Mouse (Mus musculus) megakaryocyte-erythroid progenitor cell, adult 5-6 weeks (primary cell): ENCODE results near the gene Prkcg. TPM values are rescaled to one million over a fixed set of nuclear protein-coding genes. Genes with fewer than 3 reads are reported as not detected.

Source experiments
- ATAC-seq: replicated peaks from 2 replicates; pipeline ENCODE4 v1.8.0; 2016; ENCODE audit warnings: mild to moderate bottlenecking, inconsistent platforms; ENCODE audit not compliant: severe bottlenecking, poor library complexity, low FRiP score, low TSS enrichment
- total RNA-seq, 2 experiments: library from RNA; stranded (forward) in 1 of 2; stranded (reverse) in 1 of 2; fragments of 200-1000, 215-1000 nt in 1 of 2; fragments of >200 nt in 1 of 2; fragmentation: Nextera tagmentation in 1 of 2; gene quantifications; 2 replicates each; pipeline ENCODE4 v1.2.3; 2014 to 2017

Prkcg gene
- total RNA-seq, 2 experiments from 2014 or later: not detected

- ATAC-seq: no peak
These were observed 59.3 kb downstream of the Prkcg start for GRCm38 (mm10) chr7:3348326-3348725.

GRCm38 (mm10) chr7:3349775-3350174 is 60.8 kb downstream of the Prkcg start:
- no peak for ATAC-seq

GRCm38 (mm10) chr7:3351536-3351935 is 62.6 kb downstream of the Prkcg start:
- no peak for ATAC-seq

GRCm38 (mm10) chr7:3354850-3355249 is 65.9 kb downstream of the Prkcg start:
- ATAC-seq: no peak

- no peak for ATAC-seq
These were observed 71.7 kb downstream of the Prkcg start for GRCm38 (mm10) chr7:3360678-3361077.

- ATAC-seq: no peak
These were observed 76.7 kb downstream of the Prkcg start for GRCm38 (mm10) chr7:3365547-3366279.

- ATAC-seq: 0 out of 2 replicates have a peak, but pooled peaks have one; percentile 18
These were observed 77.9 kb downstream of the Prkcg start for GRCm38 (mm10) chr7:3366705-3367516.

- ATAC-seq: no peak
These were observed 78.6 kb downstream of the Prkcg start for GRCm38 (mm10) chr7:3367569-3367968.

- ATAC-seq: no peak
These were observed 79.3 kb downstream of the Prkcg start for GRCm38 (mm10) chr7:3368311-3368710.

- ATAC-seq: no peak
These were observed 80.2 kb downstream of the Prkcg start for GRCm38 (mm10) chr7:3369189-3369588.

- ATAC-seq: no peak
These were observed 81.4 kb downstream of the Prkcg start for GRCm38 (mm10) chr7:3370407-3370806.

GRCm38 (mm10) chr7:3372376-3372775 is 83.4 kb downstream of the Prkcg start:
- ATAC-seq: no peak

- no peak for ATAC-seq
These were observed 84.8 kb downstream of the Prkcg start for GRCm38 (mm10) chr7:3373754-3374153.

GRCm38 (mm10) chr7:3376831-3377230 is 87.9 kb downstream of the Prkcg start:
- no peak for ATAC-seq

Other genes starting within 250 kb of the Prkcg start
- not detected in 2 replicates for gene AU018091, start 120.0 kb upstream of the Prkcg start, total RNA-seq (2014; fragmentation: Nextera tagmentation)
- not detected in 2 replicates for gene AU018091, start 120.0 kb upstream of the Prkcg start, total RNA-seq (2017)
- not detected in 2 replicates for gene Nlrp12, start 39.4 kb upstream of the Prkcg start, total RNA-seq (2014; fragmentation: Nextera tagmentation)
- gene Nlrp12, start 39.4 kb upstream of the Prkcg start, total RNA-seq (2017): not detected in 2 replicates
- 1.2 TPM in 1 of 2 replicates, not detected in the other for gene Myadm, start 99 bp upstream of the Prkcg start, total RNA-seq (2014; fragmentation: Nextera tagmentation)
- gene Myadm, start 99 bp upstream of the Prkcg start, total RNA-seq (2017): 0.61 and 2.4 TPM in 2 replicates
- not detected in 2 replicates for gene Cacng7, start 43.8 kb downstream of the Prkcg start, total RNA-seq (2014; fragmentation: Nextera tagmentation)
- gene Cacng7, start 43.8 kb downstream of the Prkcg start, total RNA-seq (2017): not detected in 2 replicates
- gene Cacng8, start 101.5 kb downstream of the Prkcg start, total RNA-seq (2014; fragmentation: Nextera tagmentation): not detected in 2 replicates
- gene Cacng8, start 101.5 kb downstream of the Prkcg start, total RNA-seq (2017): not detected in 2 replicates
- not detected in 2 replicates for gene Cacng6, start 135.0 kb downstream of the Prkcg start, total RNA-seq (2014; fragmentation: Nextera tagmentation)
- gene Cacng6, start 135.0 kb downstream of the Prkcg start, total RNA-seq (2017): not detected in 2 replicates
- 1.2 TPM in 1 of 2 replicates, not detected in the other for gene Tarm1, start 213.4 kb downstream of the Prkcg start, total RNA-seq (2014; fragmentation: Nextera tagmentation)
- 0.19 TPM in 1 of 2 replicates, not detected in the other for gene Tarm1, start 213.4 kb downstream of the Prkcg start, total RNA-seq (2017)